Mouse (Mus musculus) thymus, postnatal 25 days (tissue): ENCODE results near the gene Copb1.
"Not testable (repeated sequence)": the region's sequence is repeated elsewhere in the genome, so short reads cannot be mapped to it uniquely, and the experiment has no call there.

Source experiments
- DNase-seq: peaks from one replicate; pipeline ENCODE4 v3.0.0; 2022

The Copb1 gene

GRCm38 (mm10) chr7:114214385-114214784 lies 40.1 kb downstream of the Copb1 start:
- DNase-seq = no peak

GRCm38 (mm10) chr7:114213537-114213936 lies 41.0 kb downstream of the Copb1 start:
- DNase-seq = no peak

- peak; percentile 62 for DNase-seq
Observed at GRCm38 (mm10) chr7:114210618-114211017, 43.9 kb downstream of the Copb1 start.

GRCm38 (mm10) chr7:114209841-114210240 lies 44.7 kb downstream of the Copb1 start:
- DNase-seq = peak; percentile 9

GRCm38 (mm10) chr7:114203491-114204359 lies 50.8 kb downstream of the Copb1 start:
- DNase-seq = no peak

- no peak for DNase-seq
Observed at GRCm38 (mm10) chr7:114202972-114203404, 51.5 kb downstream of the Copb1 start.

GRCm38 (mm10) chr7:114200651-114201050 lies 53.9 kb downstream of the Copb1 start:
- DNase-seq = no peak

GRCm38 (mm10) chr7:114199428-114200110 lies 54.9 kb downstream of the Copb1 start:
- no peak for DNase-seq

GRCm38 (mm10) chr7:114198252-114198651 lies 56.3 kb downstream of the Copb1 start:
- no peak for DNase-seq

GRCm38 (mm10) chr7:114196588-114196987 lies 57.9 kb downstream of the Copb1 start:
- not testable (repeated sequence) for DNase-seq

- not testable (repeated sequence) for DNase-seq
Observed at GRCm38 (mm10) chr7:114194788-114195187, 59.7 kb downstream of the Copb1 start.

- DNase-seq = no peak
Observed at GRCm38 (mm10) chr7:114194224-114194623, 60.3 kb downstream of the Copb1 start.

- no peak for DNase-seq
Observed at GRCm38 (mm10) chr7:114193284-114194067, 61.0 kb downstream of the Copb1 start.

- no peak for DNase-seq
Observed at GRCm38 (mm10) chr7:114192581-114192980, 61.9 kb downstream of the Copb1 start.

- DNase-seq = no peak
Observed at GRCm38 (mm10) chr7:114183416-114183815, 71.1 kb downstream of the Copb1 start.

GRCm38 (mm10) chr7:114182708-114183107 lies 71.8 kb downstream of the Copb1 start:
- DNase-seq = no peak

GRCm38 (mm10) chr7:114181391-114181790 lies 73.1 kb downstream of the Copb1 start:
- DNase-seq = peak; percentile 62

GRCm38 (mm10) chr7:114176588-114176987 lies 77.9 kb downstream of the Copb1 start:
- no peak for DNase-seq

- peak; percentile 66 for DNase-seq
Observed at GRCm38 (mm10) chr7:114171354-114172097, 83.0 kb downstream of the Copb1 start.

- no peak for DNase-seq
Observed at GRCm38 (mm10) chr7:114169996-114170395, 84.5 kb downstream of the Copb1 start.

GRCm38 (mm10) chr7:114169381-114169780 lies 85.1 kb downstream of the Copb1 start:
- DNase-seq = no peak
